Mouse (Mus musculus) bone marrow, adult 2 months (tissue): ENCODE data around the gene Fam110a. TPM values are rescaled to one million over a fixed set of nuclear protein-coding genes. Genes with fewer than 3 reads are reported as not detected.

ENCODE experiments used
- H3K27ac ChIP-seq: fragments of 200-500 bp; 2 replicates; pipeline ENCODE4 v1.5.1; 2012; ENCODE audit warnings: low read depth, mild to moderate bottlenecking, control low read depth, inconsistent platforms, low read length; ENCODE audit not compliant: control insufficient read depth, poor library complexity, insufficient read depth
- H3K4me1 ChIP-seq: fragments of 200-500 bp; 2 replicates; pipeline ENCODE4 v1.6.1; 2011; ENCODE audit warnings: low read length; ENCODE audit not compliant: control insufficient read depth, insufficient read depth
- H3K4me3 ChIP-seq: fragments of 200-500 bp; replicated peaks from 2 replicates; pipeline ENCODE3; 2011; ENCODE audit warnings: mild to moderate bottlenecking, low read depth, low read length, control low read depth; ENCODE audit not compliant: control insufficient read depth
- CTCF ChIP-seq: fragments of 200-500 bp; IDR thresholded peaks from 2 replicates; pipeline ENCODE4 v1.5.1; 2011; ENCODE audit warnings: low read length, control low read depth; ENCODE audit not compliant: control insufficient read depth, insufficient read depth
- POLR2A ChIP-seq: fragments of 200-500 bp; IDR thresholded peaks from 2 replicates; pipeline ENCODE4 v1.6.1; 2011; ENCODE audit warnings: low read depth, mild to moderate bottlenecking, control low read depth, low read length, borderline replicate concordance; ENCODE audit not compliant: control insufficient read depth
- WGBS: fragments of 180-500 bp; shearing (Covaris S2); methylation state at CpG from one replicate; pipeline ENCODE4 v1.1.7; 2018; 5-methylcytosine and 5-hydroxymethylcytosine counted together
- polyA plus RNA-seq: library from polyadenylated mRNA; stranded (reverse); fragments of >200 nt; gene quantifications from 2 replicates; pipeline ENCODE4 v1.2.4, GENCODE M21; 2011; ENCODE audit warnings: low replicate concordance; ENCODE audit not compliant: missing spikeins, insufficient read depth, insufficient read length

Gene Fam110a
- polyA plus RNA-seq, 1 experiment: 13.0 TPM

- Histone ChIP-seq H3K27ac (no peak overlapping the region), H3K4me1 (no peaks in the 10 kb centered on the region), H3K4me3 (no peak overlapping the region)
- TF ChIP-seq CTCF (no peak), POLR2A (no peak)
- WGBS: 66% methylated on average over 4 of the region's 4 CpGs
These were observed 54.3 kb downstream of the Fam110a start for GRCm38 (mm10) chr2:151925715-151926114.

- TF ChIP-seq CTCF (no peak), POLR2A (no peak)
- Histone ChIP-seq H3K27ac (no peak overlapping the region), H3K4me1 (no peaks in the 10 kb centered on the region), H3K4me3 (no peak overlapping the region)
- WGBS: 82% methylated on average over 7 of the region's 7 CpGs
These were observed 55.7 kb downstream of the Fam110a start for GRCm38 (mm10) chr2:151924276-151924675.

- H3K4me1 ChIP-seq: no peaks in the 10 kb centered on the region
- no peak overlapping the region for H3K4me3 ChIP-seq
- WGBS: 78% methylated on average over 4 of the region's 4 CpGs
- no peak for TF ChIP-seq POLR2A
- TF ChIP-seq CTCF: no peak
- H3K27ac ChIP-seq: no peak overlapping the region
These were observed 58.4 kb downstream of the Fam110a start for GRCm38 (mm10) chr2:151921596-151921995.

- WGBS: 71% methylated on average over 8 of the region's 8 CpGs
- Histone ChIP-seq H3K27ac (no peak overlapping the region), H3K4me3 (no peak overlapping the region), H3K4me1 (no peaks in the 10 kb centered on the region)
- TF ChIP-seq CTCF (no peak), POLR2A (no peak)
These were observed 59.0 kb downstream of the Fam110a start for GRCm38 (mm10) chr2:151921068-151921467.

Other genes starting within 250 kb of the Fam110a start
- gene Psmf1, start 236.0 kb downstream of the Fam110a start, polyA plus RNA-seq: 31.9 and 38.6 TPM in 2 replicates
- not detected in 2 replicates for gene Rspo4, start 137.3 kb downstream of the Fam110a start, polyA plus RNA-seq
- 1.5 and 2.1 TPM in 2 replicates for gene Angpt4, start 69.0 kb downstream of the Fam110a start, polyA plus RNA-seq
- gene Slc52a3, start 16.3 kb upstream of the Fam110a start, polyA plus RNA-seq: 0.77 and 2.6 TPM in 2 replicates
- gene Scrt2, start 101.3 kb upstream of the Fam110a start, polyA plus RNA-seq: not detected in 2 replicates
- 8.9 and 11.6 TPM in 2 replicates for gene Srxn1, start 125.3 kb upstream of the Fam110a start, polyA plus RNA-seq
- gene Tcf15, start 163.3 kb upstream of the Fam110a start, polyA plus RNA-seq: 2.1 TPM in 1 of 2 replicates, not detected in the other
- gene Csnk2a1, start 246.6 kb upstream of the Fam110a start, polyA plus RNA-seq: 41.1 and 52.4 TPM in 2 replicates